Mouse (Mus musculus) midbrain, embryonic 12.5 days (tissue): Measurements from ENCODE around the gene Olfr1394. TPM values are rescaled to one million over a fixed set of nuclear protein-coding genes. Genes with fewer than 3 reads are reported as not detected.
"Not testable (repeated sequence)": the region's sequence is repeated elsewhere in the genome, so short reads cannot be mapped to it uniquely, and the experiment has no call there.

Experiments
- ATAC-seq: fragments of 200-750 bp; cut with Nextera tagmentation; 2 replicates; pipeline ENCODE4 v1.8.0; 2017; ENCODE audit warnings: low read depth, moderate TSS enrichment, moderate library complexity; ENCODE audit not compliant: low FRiP score
- H3K27ac ChIP-seq: fragments of 300-500 bp; sonication (generic); replicated peaks from 2 replicates; pipeline ENCODE4 v1.5.1; 2016; ENCODE audit warnings: mild to moderate bottlenecking
- H3K27me3 ChIP-seq: fragments of 300-500 bp; sonication (generic); 2 replicates; pipeline ENCODE4 v1.6.1; 2016; ENCODE audit warnings: mild to moderate bottlenecking
- H3K36me3 ChIP-seq: fragments of 300-500 bp; sonication (generic); 2 replicates; pipeline ENCODE4 v1.6.1; 2016
- H3K4me1 ChIP-seq: fragments of 300-500 bp; sonication (generic); 2 replicates; pipeline ENCODE4 v1.6.1; 2016
- H3K4me2 ChIP-seq: fragments of 300-500 bp; sonication (generic); replicated peaks from 2 replicates; pipeline ENCODE4 v1.6.1; 2016; ENCODE audit warnings: mild to moderate bottlenecking, moderate library complexity
- H3K4me3 ChIP-seq: fragments of 300-500 bp; sonication (generic); 2 replicates; pipeline ENCODE4 v1.5.1; 2016; ENCODE audit warnings: mild to moderate bottlenecking
- H3K9ac ChIP-seq: fragments of 300-500 bp; sonication (generic); replicated peaks from 2 replicates; pipeline ENCODE4 v1.6.1; 2016; ENCODE audit warnings: mild to moderate bottlenecking, moderate library complexity
- H3K9me3 ChIP-seq: fragments of 300-500 bp; sonication (generic); 2 replicates; pipeline ENCODE4 v1.6.1; 2016; ENCODE audit warnings: mild to moderate bottlenecking
- WGBS: fragments of 180-500 bp; shearing (Covaris S2); methylation state at CpG from one replicate; pipeline ENCODE4 v1.1.7; 2016; 5-methylcytosine and 5-hydroxymethylcytosine counted together
- polyA plus RNA-seq: library from polyadenylated mRNA; unstranded; fragments of >200 nt; fragmentation: Nextera tagmentation; extraction: Ambion mirVana; gene quantifications from 2 replicates; pipeline ENCODE4 v1.2.1, GENCODE M21; 2016

Gene Olfr1394
- polyA plus RNA-seq, 1 experiment from 2014 or later: not detected

GRCm38 (mm10) chr11:49194771-49195170 is 40.6 kb downstream of the Olfr1394 start:
- not testable (repeated sequence) for H3K4me1 ChIP-seq, H3K9ac ChIP-seq, H3K36me3 ChIP-seq, H3K27me3 ChIP-seq, ATAC-seq, H3K4me3 ChIP-seq, H3K9me3 ChIP-seq, H3K4me2 ChIP-seq, H3K27ac ChIP-seq
- WGBS: 93% methylated on average over 9 of the region's 9 CpGs

DNA sequence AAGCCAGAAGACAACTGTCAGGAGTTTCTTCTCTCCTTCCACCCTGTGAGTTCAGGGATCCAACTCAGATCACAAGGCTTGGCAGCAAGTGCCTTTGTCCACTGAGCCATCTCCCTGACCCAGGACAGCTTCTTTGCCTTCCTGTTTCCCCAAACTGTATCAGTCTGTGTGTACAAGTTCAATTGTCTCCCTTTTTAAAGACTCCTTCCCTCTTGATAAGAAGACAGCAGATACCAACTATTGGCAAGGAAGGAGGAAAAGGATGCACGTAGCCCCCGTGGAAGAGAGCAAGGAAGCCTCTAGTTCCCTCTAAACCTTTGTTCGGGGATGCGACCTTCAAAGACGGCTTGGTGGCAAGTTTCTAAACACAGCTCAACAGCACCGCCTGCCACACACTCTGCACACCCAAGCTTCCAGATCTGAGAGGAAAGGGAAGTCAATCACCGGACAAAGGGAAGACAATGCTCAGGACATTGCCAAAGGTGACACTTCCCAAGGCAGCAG is 41.7 kb downstream of the Olfr1394 start:
- H3K4me3 ChIP-seq: no peak overlapping the region
- 90% methylated on average over 7 of the region's 7 CpGs for WGBS
- ATAC-seq: no peak
- no peak overlapping the region for H3K4me2 ChIP-seq
- H3K9ac ChIP-seq: no peak overlapping the region
- H3K27ac ChIP-seq: no peak overlapping the region
- no peaks in the 10 kb centered on the region for H3K36me3 ChIP-seq
- H3K9me3 ChIP-seq: no peaks in the 10 kb centered on the region
- no peaks in the 10 kb centered on the region for H3K27me3 ChIP-seq
- H3K4me1 ChIP-seq: no peaks in the 10 kb centered on the region

- Histone ChIP-seq H3K9me3 (no peaks in the 10 kb centered on the region), H3K9ac (no peak overlapping the region), H3K36me3 (no peaks in the 10 kb centered on the region), H3K4me2 (no peak overlapping the region), H3K4me1 (peaks cover 15% of the 10 kb centered on the region), H3K4me3 (no peak overlapping the region), H3K27me3 (no peaks in the 10 kb centered on the region), H3K27ac (no peak overlapping the region)
- ATAC-seq: no peak
These were observed 46.5 kb downstream of the Olfr1394 start for GRCm38 (mm10) chr11:49200666-49201065.

DNA sequence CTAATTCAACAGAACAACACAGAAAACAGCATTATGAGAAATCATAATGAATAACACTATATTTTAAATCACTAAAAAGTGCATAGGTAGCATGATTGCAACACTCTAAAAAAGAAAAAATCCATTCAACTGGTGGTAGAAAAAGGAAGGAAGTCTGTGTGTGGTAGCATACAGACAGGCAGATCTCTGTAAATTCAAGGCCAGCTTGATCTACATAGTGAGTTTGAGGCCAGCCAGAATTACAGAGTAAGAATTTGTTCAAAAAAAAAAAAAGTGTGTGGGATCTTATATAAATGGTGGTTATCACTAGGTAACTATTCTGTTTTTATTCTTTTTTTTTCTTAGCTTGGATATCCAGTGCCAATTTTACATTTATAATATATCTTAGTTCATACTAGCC is 47.0 kb downstream of the Olfr1394 start:
- Histone ChIP-seq H3K9me3 (no peaks in the 10 kb centered on the region), H3K9ac (no peak overlapping the region), H3K4me3 (no peak overlapping the region), H3K4me1 (peaks cover 15% of the 10 kb centered on the region), H3K4me2 (no peak overlapping the region), H3K27me3 (no peaks in the 10 kb centered on the region), H3K27ac (no peak overlapping the region), H3K36me3 (no peaks in the 10 kb centered on the region)
- ATAC-seq: no peak

DNA sequence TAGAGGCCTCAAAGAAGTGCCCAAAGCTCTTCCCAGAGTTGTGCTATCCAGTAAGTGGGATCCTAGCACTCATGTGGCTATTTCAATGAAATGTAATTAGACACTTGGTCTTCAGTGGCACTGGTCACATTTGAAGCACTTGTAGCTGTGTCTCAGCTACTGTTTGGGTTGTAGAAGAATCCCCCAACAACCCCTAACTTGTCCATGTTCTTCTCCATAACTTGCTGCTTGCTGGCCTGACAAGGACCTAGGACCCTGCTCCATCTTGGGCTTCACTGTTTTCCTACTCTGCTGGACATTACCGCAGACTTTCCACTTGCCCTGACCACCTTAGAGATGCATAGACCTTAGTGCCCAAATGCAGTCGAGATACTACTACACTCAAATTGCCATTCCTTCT is 47.9 kb downstream of the Olfr1394 start:
- Histone ChIP-seq H3K36me3 (peaks cover 7% of the 10 kb centered on the region), H3K4me3 (peak overlapping the region; percentile 92), H3K4me1 (peaks cover 17% of the 10 kb centered on the region), H3K9me3 (no peaks in the 10 kb centered on the region), H3K4me2 (peak overlapping the region; percentile 77), H3K27ac (no peak overlapping the region), H3K27me3 (no peaks in the 10 kb centered on the region), H3K9ac (peak overlapping the region; percentile 98)
- no peak for ATAC-seq
- 71% methylated on average over 2 of the region's 2 CpGs for WGBS

DNA sequence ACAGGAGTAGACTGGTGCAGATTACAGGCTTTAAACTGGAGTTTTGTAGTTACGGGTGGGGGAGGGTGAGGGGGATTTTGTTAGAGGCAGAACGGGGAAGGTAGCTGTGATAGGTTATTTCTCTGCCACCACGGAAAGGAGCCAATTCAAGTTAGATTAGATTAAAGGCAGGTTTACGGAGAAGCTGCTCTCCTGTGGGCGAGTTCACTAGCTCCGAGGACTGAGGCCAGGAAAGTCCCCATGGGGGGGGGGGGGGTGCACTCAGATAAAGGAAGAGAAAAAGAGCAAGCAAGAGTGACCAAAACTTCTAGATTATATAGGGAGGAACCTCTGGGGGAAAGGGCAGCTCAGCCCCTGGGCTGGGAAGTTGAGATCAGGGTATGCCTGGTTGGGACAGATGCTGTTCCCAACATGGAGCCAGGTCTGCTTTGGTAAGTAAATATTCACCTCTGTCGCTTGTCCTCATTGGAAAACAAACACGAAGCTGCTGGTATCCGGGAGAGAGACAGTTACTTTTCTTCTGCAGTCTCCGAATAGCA is 48.4 kb downstream of the Olfr1394 start:
- ATAC-seq: peak; percentile 16
- Histone ChIP-seq H3K4me3 (peak overlapping the region; percentile 92), H3K9me3 (no peaks in the 10 kb centered on the region), H3K4me1 (peaks cover 17% of the 10 kb centered on the region), H3K9ac (peak overlapping the region; percentile 98), H3K36me3 (peaks cover 7% of the 10 kb centered on the region), H3K27me3 (no peaks in the 10 kb centered on the region), H3K4me2 (peak overlapping the region; percentile 77), H3K27ac (peak overlapping the region; percentile 99)
- 5% methylated on average over 10 of the region's 10 CpGs for WGBS

DNA sequence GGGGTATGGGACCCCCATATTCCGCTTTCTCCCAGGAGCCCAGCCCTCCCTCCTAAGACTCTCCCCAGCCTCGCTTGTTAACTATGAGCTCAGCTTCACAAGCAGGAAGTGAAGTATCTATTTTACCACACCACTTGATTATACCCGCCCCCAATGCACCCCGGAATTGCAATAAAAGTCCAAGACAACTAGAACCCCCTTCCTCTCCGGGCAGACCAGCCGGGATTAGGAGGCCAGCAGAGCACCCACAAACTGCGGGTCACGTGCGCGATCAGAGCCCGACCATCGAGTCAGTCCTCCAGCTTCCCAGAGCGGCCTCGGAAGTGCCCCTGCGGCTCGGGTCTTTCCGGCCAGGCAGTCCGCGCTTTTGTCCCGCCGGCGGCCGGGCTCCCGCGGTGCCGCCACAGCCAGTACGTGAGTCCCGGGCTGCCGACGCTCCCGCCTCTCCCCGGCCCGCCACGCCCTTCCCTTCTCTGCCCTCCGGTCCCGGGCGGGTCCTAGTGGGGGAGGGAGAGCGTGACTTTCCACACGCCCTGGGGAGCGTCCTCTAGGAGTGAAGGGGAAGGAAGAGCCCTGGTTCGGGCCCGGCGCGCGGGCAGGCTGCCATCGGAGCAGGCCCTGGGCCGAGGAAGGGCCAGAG is 49.1 kb downstream of the Olfr1394 start, which contains the start of gene Zfp62:
Zfp62 (plus strand) TSS at position 164 of the 640 bp plus-strand sequence.
- H3K27me3 ChIP-seq: no peaks in the 10 kb centered on the region
- H3K9me3 ChIP-seq: no peaks in the 10 kb centered on the region
- peaks cover 7% of the 10 kb centered on the region for H3K36me3 ChIP-seq
- WGBS: under 1% methylated on average over 47 of the region's 47 CpGs
- peaks cover 17% of the 10 kb centered on the region for H3K4me1 ChIP-seq
- peak within 1 kb of the TSS; percentile 77 for H3K4me2 ChIP-seq
- peak within 1 kb of the TSS; percentile 98 for H3K9ac ChIP-seq
- peak within 1 kb of the TSS; percentile 92 for H3K4me3 ChIP-seq
- peak within 1 kb of the TSS; percentile 99 for H3K27ac ChIP-seq
- peak; percentile 92 for ATAC-seq

GRCm38 (mm10) chr11:49203771-49204497 is 49.8 kb downstream of the Olfr1394 start:
- peak; percentile 70 for ATAC-seq
- Histone ChIP-seq H3K4me2 (peak overlapping the region; percentile 77), H3K4me1 (peaks cover 17% of the 10 kb centered on the region), H3K9ac (peak overlapping the region; percentile 98), H3K27ac (peak overlapping the region; percentile 99), H3K27me3 (no peaks in the 10 kb centered on the region), H3K4me3 (peak overlapping the region; percentile 92), H3K36me3 (peaks cover 7% of the 10 kb centered on the region), H3K9me3 (no peaks in the 10 kb centered on the region)
- WGBS: under 1% methylated on average over 24 of the region's 24 CpGs

GRCm38 (mm10) chr11:49205080-49205590 is 51.0 kb downstream of the Olfr1394 start:
- no peak overlapping the region for H3K27ac ChIP-seq
- no peak for ATAC-seq
- peaks cover 24% of the 10 kb centered on the region for H3K4me1 ChIP-seq
- 87% methylated on average over 6 of the region's 6 CpGs for WGBS
- H3K36me3 ChIP-seq: peaks cover 7% of the 10 kb centered on the region
- H3K9me3 ChIP-seq: no peaks in the 10 kb centered on the region
- H3K4me3 ChIP-seq: no peak overlapping the region
- no peak overlapping the region for H3K9ac ChIP-seq
- H3K4me2 ChIP-seq: peak overlapping the region; percentile 77
- no peaks in the 10 kb centered on the region for H3K27me3 ChIP-seq

GRCm38 (mm10) chr11:49207495-49207894 is 53.3 kb downstream of the Olfr1394 start:
- Histone ChIP-seq H3K27me3 (no peaks in the 10 kb centered on the region), H3K9me3 (no peaks in the 10 kb centered on the region), H3K36me3 (peaks cover 7% of the 10 kb centered on the region), H3K9ac (no peak overlapping the region), H3K4me1 (peaks cover 18% of the 10 kb centered on the region), H3K4me3 (no peak overlapping the region), H3K27ac (no peak overlapping the region), H3K4me2 (no peak overlapping the region)
- ATAC-seq: no peak
- WGBS: 100% methylated on average over 1 of the region's 1 CpGs
